Mouse (Mus musculus): ENCODE results near the gene Camk2n2.

GRCm38 (mm10) chr16:20591076-20591705 lies 29.9 kb downstream of the Camk2n2 start:
- TF ChIP-seq CTCF (IDR thresholded peaks at IDR 0.05; ENCODE audit: low read depth) (no peak), EP300 (IDR thresholded peaks at IDR 0.05; ENCODE audit: low read depth) (no peak)

All from liver, embryonic 14.5 days (tissue).